Mouse (Mus musculus): ENCODE results near the gene Hic1. TPM values are rescaled to one million over a fixed set of nuclear protein-coding genes. Genes with fewer than 3 reads are reported as not detected.

Gene Hic1
- polyA plus RNA-seq, 1 experiment from 2014 or later, result 0.17 TPM

DNA sequence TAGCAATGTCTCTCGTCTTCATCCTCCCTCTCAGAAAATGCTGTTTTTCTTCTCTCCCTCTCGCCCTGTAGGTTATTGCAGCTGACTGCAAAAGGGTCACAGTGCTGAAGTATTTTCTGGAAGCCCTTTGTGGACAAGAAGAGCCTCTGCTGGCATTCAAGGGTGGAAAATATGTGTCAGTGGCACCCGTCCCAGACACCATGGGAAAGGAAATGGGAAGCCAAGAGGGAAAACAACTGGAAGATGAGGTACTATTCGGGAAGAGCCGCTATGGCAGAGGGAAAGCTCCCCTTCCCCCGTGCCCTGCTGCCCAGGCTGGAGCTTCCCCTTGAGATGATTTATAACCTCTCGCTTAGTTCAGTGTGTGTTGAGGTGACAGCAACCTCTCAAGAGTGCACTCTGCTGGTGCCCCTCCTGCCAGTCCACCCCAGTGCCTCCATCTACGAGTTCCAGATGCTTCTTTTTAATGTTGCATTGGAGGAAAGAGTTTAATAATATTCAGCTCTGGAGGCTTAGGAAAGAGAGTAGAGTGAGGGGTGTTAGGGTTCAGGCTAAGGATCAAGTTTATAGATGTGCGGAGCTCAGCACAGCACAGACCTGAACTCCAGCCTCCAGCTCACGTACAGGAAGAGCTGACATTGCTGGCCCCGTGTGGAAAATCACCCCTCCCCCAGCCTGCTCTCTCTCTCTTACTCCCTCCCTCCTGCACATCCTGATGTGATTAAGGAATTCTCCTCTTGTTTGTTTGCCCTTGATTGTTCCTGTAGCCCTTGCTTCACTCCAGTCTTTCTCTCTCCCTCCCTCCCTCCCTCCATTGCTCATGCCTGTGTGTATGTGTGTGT, 30.0 kb downstream of the Hic1 start:
- DNase-seq (ENCODE audit: low read depth, low spot score), result no peak
- ChIA-PET POLR2A (no interaction called here), CTCF (interaction anchor here (1.0 to 2.0 kb wide), 3 partner anchors 15 to 158 kb away, joined by 3 to 5 read pairs (median 3); no protein-coding TSS in a partner anchor)
- in situ Hi-C loops (cut with MboI; ENCODE audit: low pct_unique_long_range_greater_than_20kb), result no loop called here
- no peaks in the 10 kb centered on the region for H3K27me3 ChIP-seq
- ATAC-seq, result no peak
- no peak for TF ChIP-seq CTCF (IDR thresholded peaks at IDR 0.05)

DNA sequence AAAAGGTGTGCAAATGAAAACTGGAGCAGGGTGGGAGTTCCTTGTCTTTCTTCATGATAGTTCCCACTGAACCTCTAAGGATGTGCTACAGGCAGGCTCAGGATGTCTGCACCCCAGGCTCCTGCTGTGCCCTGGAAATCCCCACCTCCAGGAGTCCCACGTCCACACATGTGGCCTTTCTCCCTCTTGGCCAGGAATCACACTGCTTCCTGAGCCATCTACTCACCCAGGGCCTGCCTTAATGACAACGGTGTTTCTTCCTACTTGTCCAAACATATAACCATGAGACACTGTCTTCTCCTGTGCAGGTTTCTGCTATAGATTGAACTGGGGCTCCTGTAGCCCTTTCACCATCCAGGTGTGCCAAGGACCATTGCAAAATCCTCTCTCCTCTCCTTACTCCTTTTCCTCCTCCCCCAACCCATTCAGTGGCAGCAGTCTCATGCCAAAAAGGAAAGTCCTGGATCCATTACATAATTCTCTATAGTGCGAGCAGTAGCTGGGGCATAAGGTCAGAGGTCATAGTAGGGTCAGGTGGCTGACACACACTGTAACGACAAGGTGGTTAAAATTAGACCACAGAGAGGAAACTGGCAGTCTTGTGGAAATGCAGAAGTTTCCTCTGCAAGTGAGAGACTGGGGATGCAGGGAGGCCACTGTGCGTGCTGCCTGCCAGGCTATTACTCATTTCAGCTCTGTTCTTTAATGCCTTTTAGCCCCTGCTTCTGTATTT, 32.5 kb downstream of the Hic1 start:
- in situ Hi-C loops (cut with MboI; ENCODE audit: low pct_unique_long_range_greater_than_20kb), result no loop called here
- ATAC-seq (no peak), DNase-seq (ENCODE audit: low read depth, low spot score) (no peak)
- no peak for TF ChIP-seq CTCF (IDR thresholded peaks at IDR 0.05)
- CTCF ChIA-PET, result interaction anchor here (1.0 kb wide), 1 partner anchor 156 kb away, joined by 3 read pairs; no protein-coding TSS in a partner anchor
- POLR2A ChIA-PET, result no interaction called here
- H3K27me3 ChIP-seq, result no peaks in the 10 kb centered on the region

DNA sequence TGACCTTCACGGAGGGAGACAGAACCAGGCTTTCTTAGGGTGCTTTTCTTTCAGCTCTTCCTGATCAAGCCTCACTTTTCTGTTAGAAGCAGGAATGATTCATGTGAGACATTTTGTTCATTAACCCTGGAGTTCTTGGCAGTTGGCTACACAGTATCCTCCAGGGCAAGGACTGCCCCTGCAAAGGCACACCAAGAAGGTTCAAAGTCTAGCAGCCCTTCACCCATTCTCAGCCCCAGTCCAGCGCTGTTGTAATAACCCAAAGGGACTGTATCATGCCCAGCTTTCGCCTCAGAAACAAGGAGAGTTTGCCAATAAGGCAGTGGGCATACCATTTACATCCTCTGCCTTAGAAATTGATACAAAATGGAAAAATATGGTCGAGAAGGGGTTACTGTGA, 34.0 kb downstream of the Hic1 start:
- DNase-seq (ENCODE audit: low read depth, low spot score) (no peak), ATAC-seq (no peak)
- H3K27me3 ChIP-seq, result no peaks in the 10 kb centered on the region
- in situ Hi-C loops (cut with MboI; ENCODE audit: low pct_unique_long_range_greater_than_20kb), result no loop called here
- ChIA-PET CTCF (interaction anchor here (0.7 to 1.4 kb wide), 2 partner anchors 9 to 11 kb away, joined by 3 to 5 read pairs; no protein-coding TSS in a partner anchor), POLR2A (no interaction called here)
- no peak for TF ChIP-seq CTCF (IDR thresholded peaks at IDR 0.05)

DNA sequence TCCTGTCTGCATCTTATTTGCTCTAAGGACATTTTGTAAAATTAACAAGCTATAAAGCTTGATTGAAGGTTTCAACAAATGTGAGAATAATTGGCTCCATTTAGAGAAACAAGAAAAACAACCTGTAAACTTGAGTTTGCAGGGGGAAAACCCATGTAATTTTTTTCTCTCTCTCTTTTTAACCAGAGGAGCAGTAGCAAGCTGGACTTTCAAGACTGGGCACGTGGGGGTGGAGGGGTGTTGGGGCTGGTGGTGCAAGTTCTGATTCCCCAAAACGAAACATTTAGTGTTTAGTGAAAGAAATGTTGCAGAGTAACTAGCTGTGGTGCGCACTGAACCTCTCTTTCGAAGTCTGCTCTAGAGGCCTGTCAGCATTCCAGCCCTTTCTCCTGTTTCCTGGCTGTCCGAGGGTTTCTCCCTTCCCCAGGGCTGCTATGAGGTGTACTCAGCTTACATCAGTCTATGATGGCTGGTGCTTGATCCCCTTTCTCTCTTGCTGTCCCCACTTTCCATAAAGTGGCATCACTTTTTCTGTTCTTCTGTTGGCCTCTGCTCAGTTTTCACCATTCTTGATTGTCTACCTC, 34.7 kb downstream of the Hic1 start:
- in situ Hi-C loops (cut with MboI; ENCODE audit: low pct_unique_long_range_greater_than_20kb), result no loop called here
- ChIA-PET CTCF (interaction anchor here (1.4 kb wide), 1 partner anchor 11 kb away, joined by 5 read pairs; no protein-coding TSS in a partner anchor), POLR2A (no interaction called here)
- no peaks in the 10 kb centered on the region for H3K27me3 ChIP-seq
- DNase-seq (ENCODE audit: low read depth, low spot score) (no peak), ATAC-seq (no peak)
- no peak for TF ChIP-seq CTCF (IDR thresholded peaks at IDR 0.05)

DNA sequence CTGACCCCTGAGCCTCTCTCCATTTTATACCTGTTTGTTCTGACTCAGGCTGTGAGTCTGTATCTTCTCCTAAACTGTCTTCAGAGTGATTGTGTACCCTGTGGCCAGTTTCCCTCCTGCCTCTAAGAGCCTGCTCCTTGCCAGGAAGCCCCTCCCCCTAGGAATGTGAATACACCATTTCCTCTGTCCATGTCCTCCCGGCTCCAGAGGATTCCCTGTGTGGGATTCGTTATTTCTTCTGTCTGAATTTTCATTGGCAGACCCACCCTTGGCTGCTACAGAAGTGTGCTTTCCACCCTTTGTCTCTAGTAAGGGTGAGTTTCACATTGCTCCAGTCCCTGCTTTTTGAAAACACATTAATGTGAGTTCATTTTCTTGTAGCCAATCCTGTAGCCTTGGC, 35.4 kb downstream of the Hic1 start:
- H3K27me3 ChIP-seq, result no peaks in the 10 kb centered on the region
- ATAC-seq (no peak), DNase-seq (ENCODE audit: low read depth, low spot score) (no peak)
- POLR2A ChIA-PET, result no interaction called here
- TF ChIP-seq CTCF (IDR thresholded peaks at IDR 0.05), result no peak
- in situ Hi-C loops (cut with MboI; ENCODE audit: low pct_unique_long_range_greater_than_20kb), result no loop called here
- CTCF ChIA-PET, result no interaction called here

DNA sequence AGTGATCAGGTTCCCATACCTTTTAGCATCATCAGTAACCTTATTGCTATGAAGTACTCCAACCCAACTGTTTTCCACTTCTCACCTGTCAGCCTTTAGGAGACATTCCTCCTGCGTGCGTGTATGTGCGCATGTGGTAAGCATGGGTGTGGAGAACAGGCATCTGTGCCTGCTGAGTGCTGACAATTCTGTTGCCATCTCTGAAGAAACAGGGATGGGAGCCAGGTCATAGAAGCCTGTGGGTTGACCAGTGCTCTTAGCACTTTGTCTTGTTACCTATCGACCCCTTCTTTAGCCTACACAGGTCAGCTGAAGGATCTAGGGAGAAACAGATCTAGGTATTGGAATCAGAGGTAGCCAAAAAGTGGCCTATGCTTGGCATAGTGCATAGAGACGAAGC, 35.9 kb downstream of the Hic1 start:
- TF ChIP-seq CTCF (IDR thresholded peaks at IDR 0.05), result no peak
- DNase-seq (ENCODE audit: low read depth, low spot score) (no peak), ATAC-seq (no peak)
- no peaks in the 10 kb centered on the region for H3K27me3 ChIP-seq
- ChIA-PET POLR2A (no interaction called here), CTCF (no interaction called here)
- in situ Hi-C loops (cut with MboI; ENCODE audit: low pct_unique_long_range_greater_than_20kb), result no loop called here

DNA sequence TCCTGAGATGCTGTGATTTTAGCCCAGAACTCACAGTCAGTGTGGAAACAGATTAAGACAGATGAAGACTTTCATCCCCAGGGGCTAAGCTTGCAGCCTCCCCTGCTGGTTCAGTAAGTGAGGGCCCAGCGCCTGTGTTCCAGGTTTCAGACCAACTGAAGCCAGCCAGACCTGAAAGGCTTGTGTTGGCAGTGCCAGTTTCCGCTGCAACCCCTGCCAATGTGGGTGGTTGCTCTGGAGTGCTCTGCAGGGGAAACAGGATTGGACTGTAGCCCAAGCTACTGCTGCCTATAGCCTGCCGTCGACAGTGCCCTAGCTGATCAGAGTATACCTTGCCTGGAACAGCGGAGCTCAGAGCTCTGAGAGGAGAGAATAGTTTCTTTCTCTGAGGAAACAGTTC, 37.0 kb downstream of the Hic1 start:
- ATAC-seq, result no peak
- TF ChIP-seq CTCF (IDR thresholded peaks at IDR 0.05), result no peak
- in situ Hi-C loops (cut with MboI; ENCODE audit: low pct_unique_long_range_greater_than_20kb), result no loop called here
- ChIA-PET CTCF (interaction anchor here (0.6 to 1.9 kb wide), 5 partner anchors 11 to 151 kb away, joined by 3 to 5 read pairs (median 3); partner anchors contain the start of gene Hic1), POLR2A (interaction anchor here (0.8 kb wide), 2 partner anchors 17 to 19 kb away, joined by 3 to 4 read pairs; no protein-coding TSS in a partner anchor)
- DNase-seq (ENCODE audit: low read depth, low spot score), result no peak
- H3K27me3 ChIP-seq, result no peaks in the 10 kb centered on the region

DNA sequence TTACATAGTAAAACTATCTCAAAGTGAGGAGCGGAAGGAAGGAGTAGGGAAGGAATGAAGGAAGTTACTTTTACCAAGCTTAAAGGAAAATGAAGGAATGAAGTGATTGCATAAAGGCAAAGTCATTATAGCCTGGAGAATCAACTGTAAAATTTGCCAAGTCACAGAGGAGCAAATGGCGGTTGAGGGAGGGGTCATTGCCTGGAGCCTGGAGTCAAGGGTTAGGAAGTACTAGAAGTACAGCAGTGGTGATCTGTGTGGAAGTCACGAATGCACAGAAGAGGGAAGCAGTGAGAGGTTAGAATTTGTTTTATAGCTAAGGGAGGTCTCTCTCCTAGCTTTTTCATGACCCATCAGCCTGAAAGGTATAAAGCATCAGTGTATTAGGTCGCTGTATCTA, 38.0 kb downstream of the Hic1 start:
- ChIA-PET POLR2A (no interaction called here), CTCF (interaction anchor here (1.0 to 1.9 kb wide), 4 partner anchors 10 to 150 kb away, joined by 3 to 5 read pairs (median 4); partner anchors contain the start of gene Hic1)
- H3K27me3 ChIP-seq, result no peaks in the 10 kb centered on the region
- no peak for TF ChIP-seq CTCF (IDR thresholded peaks at IDR 0.05)
- ATAC-seq (no peak), DNase-seq (ENCODE audit: low read depth, low spot score) (no peak)
- in situ Hi-C loops (cut with MboI; ENCODE audit: low pct_unique_long_range_greater_than_20kb), result no loop called here

DNA sequence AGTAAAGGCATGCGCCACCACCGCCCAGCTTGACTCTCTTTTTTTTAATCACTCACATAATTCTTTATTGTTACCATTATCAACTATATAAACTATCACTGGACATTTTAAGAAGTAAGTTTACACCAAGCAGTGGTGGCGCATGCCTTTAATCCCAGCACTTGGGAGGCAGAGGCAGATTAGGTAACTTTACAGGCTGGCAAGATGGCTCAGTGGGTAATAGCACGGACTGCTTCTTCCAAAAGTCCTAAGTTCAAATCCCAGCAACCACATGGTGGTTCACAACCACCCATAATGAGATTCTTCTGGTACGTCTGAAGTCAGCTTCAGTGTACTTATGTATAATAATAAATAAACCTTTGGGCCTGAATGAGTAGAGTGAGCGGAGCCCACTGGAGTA, 39.8 kb downstream of the Hic1 start:
- TF ChIP-seq CTCF (IDR thresholded peaks at IDR 0.05), result no peak
- no peaks in the 10 kb centered on the region for H3K27me3 ChIP-seq
- DNase-seq (ENCODE audit: low read depth, low spot score) (no peak), ATAC-seq (no peak)
- ChIA-PET CTCF (no interaction called here), POLR2A (no interaction called here)
- in situ Hi-C loops (cut with MboI; ENCODE audit: low pct_unique_long_range_greater_than_20kb), result no loop called here

DNA sequence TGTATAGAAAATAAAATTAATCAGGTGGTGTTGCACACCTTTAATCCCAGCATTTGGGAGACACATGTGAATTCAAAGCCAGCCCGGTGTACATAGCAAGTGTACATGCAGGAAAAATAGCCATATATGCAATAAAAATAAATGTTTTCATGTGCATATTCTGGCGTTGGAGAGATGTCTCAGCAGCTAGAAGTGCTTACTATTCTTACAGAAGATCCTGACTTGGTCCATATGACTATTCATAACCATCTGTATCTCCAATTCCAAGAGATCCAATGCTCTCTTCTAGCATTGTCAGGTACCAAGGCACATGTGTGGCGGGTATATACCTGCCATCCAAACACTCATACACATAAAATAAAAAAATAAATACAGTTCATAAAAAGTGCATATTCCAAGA, 42.9 kb downstream of the Hic1 start:
- DNase-seq (ENCODE audit: low read depth, low spot score), result no peak
- no peak for TF ChIP-seq CTCF (IDR thresholded peaks at IDR 0.05)
- H3K27me3 ChIP-seq, result no peaks in the 10 kb centered on the region
- ChIA-PET POLR2A (no interaction called here), CTCF (interaction anchor here (1.3 kb wide), 1 partner anchor 9 kb away, joined by 3 read pairs; no protein-coding TSS in a partner anchor)
- in situ Hi-C loops (cut with MboI; ENCODE audit: low pct_unique_long_range_greater_than_20kb), result no loop called here
- no peak for ATAC-seq
